Mouse (Mus musculus) urinary bladder, postnatal 10 days (tissue): ENCODE data around the gene C4bp.
A peak's percentile ranks its signal among the peaks of the same experiment; 100 is the strongest.
"Not testable (repeated sequence)": the region's sequence is repeated elsewhere in the genome, so short reads cannot be mapped to it uniquely, and the experiment has no call there.

Source experiments
- DNase-seq: peaks from one replicate; pipeline ENCODE4 v3.0.0; 2022; ENCODE audit warnings: low spot score

C4bp gene

DNA sequence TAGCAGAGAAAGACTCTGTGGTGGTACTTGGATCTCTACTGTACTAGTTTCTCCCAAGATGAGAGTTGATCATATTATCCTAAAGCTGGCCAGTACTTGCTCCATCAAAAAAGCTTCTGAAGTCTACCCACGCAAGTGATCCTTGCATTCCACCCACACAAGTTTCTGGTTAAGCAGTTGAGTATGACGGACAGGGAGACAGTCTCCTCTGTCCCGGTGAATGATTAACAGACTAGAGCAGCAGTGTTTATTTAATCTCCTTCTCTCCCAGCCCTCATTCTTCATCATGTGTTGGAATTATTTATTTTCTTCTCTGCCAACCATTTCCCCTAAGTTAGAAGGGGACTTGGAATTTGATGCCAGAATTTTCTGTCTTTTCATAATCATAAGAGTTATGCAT is at the start of gene C4bp:
TSS of gene C4bp (minus strand) at position 179 of the 400 bp plus-strand sequence.
- DNase-seq, result no peak

DNA sequence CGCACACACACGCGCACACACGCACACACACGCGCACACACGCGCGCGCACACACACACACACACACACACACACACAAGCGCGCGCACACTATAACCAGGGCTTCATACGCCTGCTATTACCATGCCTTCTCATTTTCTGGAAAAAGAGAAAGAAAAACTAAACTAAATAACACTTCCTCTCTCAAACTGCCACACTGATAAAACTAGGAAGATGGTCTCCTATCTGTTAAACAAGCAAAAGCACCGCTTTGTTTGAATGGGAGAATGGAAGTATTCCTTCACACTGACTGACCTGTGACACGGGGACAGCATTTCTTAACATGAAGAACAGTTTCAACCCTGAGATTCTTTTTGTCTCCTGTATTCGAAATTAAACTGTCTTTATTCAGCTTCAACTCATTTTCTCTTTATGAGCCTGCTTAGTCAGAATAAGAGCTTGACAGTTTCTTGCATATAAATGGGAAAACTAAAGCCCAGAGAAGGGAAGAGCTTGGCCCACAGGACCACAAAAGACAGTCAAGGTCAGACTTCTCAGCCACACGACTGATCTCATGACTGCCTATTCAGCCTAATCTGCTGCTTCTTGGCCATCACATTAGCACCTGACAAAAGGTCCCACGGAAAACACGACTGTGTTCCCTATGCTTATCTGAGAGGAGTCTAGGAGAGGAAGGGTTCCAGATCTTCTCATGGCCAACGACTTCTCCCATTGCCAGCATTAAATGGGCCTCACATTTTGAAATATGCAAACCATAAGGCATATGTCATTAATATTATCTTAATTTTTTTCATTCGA is 49.0 kb upstream of the C4bp start:
- DNase-seq, result no peak

DNA sequence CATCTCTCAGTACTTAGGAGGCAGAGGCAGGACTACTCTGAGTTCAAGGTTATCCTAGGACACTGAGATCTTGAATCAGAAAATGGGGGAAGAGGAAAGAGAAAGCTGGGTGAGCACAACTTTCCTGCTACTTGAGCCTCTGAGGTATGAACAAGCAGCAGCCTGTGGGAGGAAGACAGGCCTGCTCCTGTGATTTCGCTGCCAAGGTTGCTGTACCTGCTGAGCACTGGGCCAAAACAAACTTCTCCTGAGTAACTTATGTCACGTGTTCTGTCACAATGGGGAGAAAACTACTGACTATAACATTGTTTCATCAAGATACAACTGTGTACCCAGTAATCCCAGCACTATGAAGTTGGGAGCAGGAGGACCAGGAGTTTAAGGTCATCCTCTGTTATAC is 42.2 kb upstream of the C4bp start:
- no peak for DNase-seq

DNA sequence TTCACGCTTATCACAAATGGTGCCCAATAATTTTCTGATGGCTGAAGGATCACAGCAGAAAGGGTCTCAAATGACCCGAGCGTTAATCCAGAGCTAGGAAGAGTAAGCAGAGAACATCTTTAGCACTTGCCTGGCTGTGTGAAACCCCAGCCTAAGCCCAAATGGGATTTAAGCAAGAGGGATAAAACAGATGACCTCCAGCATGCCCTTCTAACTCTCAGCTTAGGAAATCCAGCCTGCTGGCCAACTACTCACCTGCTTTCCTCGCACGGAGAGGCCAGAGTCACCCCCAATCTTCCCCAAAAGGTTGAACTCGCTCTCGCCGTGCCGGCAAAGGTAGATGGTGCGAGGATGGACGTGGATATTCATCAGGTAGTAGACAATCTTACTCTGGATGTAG is 40.5 kb upstream of the C4bp start:
- DNase-seq, result no peak

DNA sequence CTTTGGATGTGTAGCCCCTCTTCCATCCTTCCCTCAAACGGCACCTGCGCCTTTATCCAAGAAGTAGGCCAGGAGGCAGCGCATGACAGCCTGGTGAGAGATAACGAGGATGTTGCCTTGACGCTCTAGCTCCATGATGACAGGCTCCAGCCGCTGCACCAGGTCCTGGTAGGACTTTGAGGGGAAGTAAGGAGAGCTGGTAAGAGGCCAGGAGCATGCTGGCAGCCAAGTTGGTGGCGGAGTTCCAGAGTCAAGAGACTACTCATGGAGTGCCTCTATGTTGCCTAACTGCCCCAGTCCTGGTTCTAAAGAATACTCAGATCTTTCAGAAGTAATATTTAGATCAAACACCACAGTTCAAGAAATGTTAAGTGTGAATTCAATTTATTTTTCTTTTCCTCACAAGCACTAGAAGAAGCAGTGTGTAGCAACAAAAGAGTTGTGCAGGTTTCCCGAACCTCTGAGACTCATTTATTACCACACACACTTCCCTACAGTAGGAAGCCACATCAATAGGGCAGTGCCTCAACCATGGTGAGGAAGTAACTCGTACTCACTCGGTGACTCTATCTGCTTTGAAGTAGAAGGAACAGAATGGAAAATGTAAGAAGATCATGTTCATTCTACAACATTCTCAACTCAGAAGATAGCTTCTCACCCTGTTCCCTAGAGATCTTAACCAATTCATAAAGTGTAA is 38.7 kb upstream of the C4bp start:
- DNase-seq, result no peak

DNA sequence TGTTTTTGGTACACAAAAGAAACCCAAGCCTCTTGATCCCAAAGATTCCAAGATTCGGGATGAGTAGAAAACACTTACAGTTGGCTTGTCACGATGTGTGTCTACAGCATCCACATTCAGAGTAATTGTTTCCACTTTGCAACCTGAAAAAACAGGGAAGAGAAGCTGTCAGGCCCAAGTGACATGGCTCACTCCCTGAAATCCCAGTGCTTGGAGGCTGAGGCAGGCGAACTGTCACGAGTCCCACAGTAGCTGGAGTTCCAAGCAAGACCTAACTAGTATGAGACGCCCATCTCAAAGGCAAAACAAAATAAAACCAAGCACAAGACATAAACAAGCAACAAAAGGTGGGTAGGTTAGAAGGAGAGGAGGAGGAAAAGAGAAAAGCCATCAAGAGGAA is 37.2 kb upstream of the C4bp start:
- no peak for DNase-seq

DNA sequence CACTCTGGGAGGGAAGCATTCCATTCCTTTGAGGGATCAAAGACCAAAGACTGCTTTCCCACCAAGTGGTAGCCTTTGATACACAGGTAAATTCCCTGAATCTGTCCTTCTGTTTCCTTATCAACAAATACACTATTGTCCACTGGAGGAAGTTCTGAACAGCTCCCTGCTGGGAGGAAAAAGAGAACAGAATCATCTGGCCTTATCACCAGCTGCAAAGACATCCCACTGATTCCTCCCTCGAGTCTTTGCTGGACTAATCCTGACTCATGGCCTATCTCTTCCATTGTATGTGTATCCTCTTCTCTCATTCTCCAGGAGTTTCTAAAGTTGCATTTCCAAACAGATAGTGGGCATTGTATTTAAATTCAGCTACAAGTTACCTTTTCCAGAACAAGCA is 22.5 kb upstream of the C4bp start:
- no peak for DNase-seq

DNA sequence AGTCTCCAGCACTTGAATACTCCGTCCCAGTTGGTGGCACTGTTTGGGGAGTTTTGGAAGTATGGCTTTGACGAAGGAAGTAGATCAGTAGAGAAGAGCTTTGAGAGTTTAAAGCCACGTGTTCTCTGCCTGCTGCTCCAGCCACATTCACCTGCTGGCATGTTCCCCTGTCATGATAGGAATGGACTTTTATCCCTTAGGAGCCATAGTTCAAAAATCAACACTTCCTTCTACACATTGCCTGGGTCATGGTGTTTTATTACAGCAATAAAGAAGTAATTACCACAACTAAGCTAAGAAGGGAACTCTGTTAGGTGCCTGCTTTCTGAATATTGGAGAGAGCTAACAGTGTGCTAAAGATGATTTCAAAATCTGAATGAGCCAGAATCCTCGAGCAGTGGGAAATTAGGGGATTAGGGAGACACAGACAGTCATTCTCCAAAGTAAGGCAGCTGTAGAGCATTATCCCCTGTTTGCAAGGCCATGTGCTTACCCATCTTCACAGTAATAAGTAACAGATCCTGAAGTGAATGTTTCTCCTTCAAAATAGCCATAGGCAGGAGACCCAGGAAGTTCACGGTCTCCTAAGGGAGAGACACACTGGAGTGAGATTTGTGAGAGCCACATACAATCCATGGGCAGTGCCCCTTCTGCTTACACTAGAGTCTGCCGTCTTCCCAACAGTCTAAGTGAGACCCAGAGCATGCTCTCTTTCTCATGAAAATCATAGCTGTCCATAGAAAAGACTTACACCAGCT is 20.4 kb upstream of the C4bp start:
- DNase-seq, result no peak

DNA sequence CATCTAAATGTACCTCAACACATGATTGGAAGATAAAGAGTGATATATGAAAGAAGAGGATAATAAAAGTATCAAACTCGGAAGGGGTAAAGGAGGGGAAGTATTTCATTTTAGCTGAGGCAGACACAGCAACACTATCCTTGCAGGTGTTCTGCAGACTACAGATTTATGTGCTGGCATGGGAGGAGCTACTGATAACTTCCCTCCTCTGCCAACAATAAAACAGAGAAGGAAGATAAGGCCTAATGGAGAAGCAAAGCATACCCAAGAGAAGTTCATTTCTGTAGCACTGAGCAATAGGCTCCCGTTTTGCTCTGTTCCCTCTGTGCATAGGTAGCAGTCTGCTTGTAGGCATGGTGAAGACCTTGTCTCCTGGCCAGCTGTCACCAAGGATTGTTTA is 19.6 kb upstream of the C4bp start:
- DNase-seq, result no peak

DNA sequence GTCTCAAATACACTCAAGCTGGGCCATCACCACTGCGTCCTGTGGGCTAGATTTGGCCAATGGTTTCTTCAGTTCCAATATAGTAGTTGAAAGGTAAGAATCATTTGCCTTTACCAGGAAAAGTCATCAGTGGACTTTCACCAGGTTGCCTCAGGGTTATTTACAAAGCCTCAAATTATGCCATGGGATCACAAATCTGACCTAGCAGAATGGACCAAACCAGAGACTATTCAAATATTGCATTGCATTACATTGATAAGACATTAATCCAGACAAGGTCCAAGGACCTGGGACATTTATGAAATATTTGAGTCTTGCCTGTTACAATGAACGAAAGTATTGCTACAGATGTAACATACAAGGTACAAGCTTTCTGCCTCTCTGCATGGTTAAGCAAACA is 17.1 kb upstream of the C4bp start:
- no peak for DNase-seq

DNA sequence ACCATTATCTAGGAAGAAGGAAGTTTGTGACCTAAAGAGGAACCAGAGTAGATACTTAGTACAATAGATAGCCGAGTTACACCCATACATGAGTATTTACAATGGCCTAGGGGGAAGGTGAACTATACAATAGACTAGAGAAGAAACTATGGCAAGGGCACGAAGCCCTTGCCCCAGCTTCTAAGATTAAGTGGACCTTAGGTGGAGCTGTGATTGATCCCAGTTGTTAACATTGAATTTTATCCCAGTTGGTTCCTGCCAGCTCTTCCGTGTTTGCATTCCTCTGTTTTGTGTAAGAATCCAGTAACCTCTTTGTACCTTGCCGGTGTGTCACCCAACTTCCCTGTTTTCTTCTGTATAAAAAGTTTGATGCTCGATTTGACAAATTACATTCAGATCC is 2.1 kb upstream of the C4bp start:
- not testable (repeated sequence) for DNase-seq

DNA sequence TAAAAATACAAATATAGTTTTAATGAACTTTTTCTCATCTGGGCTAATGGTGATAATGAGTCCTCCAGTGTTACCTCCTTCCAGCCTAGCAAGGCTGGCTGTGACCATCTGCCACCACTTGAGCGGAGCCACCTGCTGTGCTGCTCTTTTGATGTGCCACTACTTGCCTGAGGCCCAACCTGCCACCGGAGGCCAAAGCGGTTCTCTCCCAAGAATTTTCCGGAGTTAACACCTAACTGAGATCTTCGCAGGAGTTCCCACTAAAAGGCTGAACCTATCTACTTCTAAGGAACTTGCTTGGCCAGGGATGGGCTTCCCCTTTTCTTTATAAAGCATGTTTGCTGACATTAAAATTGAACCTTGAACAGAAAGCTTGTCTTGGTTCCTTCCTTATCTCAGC is 1.8 kb downstream of the C4bp start:
- not testable (repeated sequence) for DNase-seq

DNA sequence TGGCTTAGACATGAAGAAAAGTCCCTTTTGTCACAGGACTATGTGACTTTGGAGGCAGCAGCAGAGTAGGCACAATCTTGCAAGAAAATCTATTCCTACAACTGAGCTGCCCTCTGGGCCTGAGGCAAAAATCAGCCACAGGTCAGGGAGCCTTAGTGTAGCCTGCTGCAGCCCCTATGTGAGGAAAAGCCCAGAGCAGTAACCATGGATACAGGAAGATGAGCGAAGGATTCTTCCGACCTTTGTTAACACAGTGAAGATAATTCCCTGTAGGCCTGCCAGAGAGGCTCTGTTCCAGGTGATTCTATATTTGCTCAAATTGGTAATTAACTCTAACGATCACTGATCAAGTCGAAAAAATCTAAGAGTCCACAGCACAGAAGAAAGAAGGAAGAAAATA is 17.3 kb downstream of the C4bp start:
- no peak for DNase-seq

DNA sequence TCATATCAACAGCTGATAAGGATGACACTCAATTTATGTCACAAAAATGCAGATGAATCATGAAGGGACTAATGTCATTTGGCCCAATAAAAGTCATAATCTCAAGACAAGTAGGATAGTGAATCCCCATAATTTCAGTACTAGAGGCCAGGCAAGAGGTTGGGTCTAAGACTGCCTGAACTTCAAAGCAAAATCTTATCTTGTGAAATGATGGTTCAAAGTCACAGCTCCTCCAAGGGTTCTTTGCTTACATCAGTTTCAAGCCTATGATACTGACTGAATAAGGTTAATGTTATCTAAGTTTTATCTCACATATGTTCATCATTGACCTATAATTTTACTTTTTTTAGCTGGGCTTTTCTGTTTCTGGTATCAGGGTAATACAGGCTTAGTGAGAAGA is 20.5 kb downstream of the C4bp start:
- DNase-seq, result no peak

DNA sequence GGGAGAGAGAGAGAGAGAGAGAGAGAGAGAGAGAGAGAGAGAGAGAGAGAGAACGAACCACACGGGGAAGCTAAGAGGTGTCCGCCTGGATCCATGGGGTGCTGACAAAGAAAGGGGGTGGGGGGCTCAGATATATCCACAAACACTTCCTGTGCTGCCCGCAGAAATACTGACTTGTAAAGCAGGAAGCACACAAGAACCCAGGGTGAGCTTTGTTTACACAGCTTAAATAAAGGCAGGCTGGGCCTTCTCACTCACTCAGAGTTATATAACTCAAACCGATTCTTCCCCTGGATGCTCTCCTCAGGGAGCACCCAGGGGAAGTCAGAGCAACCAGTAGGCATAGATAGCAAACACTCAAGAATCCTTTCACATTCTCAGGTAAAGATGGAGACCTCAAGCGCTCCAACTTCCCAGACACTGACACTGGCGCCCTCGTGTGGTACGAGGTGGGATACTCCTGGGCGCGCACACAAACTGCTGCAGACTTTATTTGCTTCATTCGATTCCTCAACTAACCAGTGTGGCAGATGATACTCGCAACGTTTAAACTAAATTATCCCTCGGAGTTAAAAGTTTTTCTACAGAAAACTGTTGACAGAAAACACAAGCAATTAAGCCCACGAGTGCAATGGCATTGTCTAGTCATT is 27.5 kb downstream of the C4bp start:
- peak; percentile 63 for DNase-seq

DNA sequence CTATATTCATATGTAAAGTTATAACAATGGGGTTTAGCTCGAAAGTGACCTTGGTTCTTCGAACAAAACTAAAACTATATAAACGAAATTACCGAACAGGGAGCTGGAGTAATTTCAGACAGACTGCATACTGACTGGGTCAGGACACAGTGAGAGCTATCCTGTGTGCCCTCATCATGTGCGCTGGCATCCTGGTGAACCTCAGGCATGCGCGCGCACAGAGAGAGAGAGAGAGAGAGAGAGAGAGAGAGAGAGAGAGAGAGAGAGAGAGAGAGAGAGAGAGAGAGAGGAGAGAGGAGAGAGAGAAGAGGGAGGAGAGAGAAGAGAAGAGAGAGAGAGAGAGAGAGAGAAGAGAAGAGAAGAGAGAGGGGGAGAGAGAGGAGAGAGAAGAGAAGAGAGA is 28.1 kb downstream of the C4bp start:
- no peak for DNase-seq

DNA sequence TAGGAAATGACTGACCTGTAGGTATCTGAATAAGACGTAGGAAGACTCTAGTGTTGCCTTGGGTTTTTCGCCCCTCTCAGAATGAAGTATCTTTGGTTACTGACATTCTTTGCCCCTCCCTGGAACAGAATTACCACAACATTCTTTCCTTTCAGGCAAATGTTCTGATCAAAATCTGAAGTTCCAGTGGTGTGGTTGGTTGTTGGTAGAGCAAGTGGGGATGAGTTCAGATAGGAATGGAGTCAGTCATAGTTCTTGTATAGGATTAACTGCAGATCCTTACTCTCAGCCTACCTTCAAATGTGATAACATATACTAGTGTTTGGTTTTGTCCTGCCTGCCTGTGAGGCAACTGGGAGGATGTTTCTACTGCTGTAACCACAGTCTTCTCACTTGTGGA is 31.9 kb downstream of the C4bp start, which contains the start of gene Zp3r:
TSS of gene Zp3r (minus strand) at position 101 of the 400 bp plus-strand sequence.
- DNase-seq, result no peak

DNA sequence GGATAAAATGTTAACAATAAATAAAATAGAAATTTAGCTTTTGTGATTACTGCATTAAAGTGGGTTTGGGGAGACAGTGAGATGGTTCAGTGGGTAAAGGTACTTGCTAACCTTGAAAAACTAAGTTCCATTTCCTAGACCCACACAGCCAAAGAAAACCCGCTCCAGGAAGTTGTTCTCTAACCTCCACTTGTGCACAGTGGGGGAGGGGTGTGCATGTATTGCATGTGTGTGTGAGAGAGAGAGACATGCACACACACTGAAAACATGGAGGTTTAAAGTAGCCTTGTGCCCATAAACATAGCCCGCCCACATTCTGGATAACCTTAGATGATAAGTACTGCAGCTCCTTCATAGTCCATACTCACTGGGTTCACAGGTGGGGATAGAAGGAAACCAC is 65.1 kb downstream of the C4bp start:
- no peak for DNase-seq

DNA sequence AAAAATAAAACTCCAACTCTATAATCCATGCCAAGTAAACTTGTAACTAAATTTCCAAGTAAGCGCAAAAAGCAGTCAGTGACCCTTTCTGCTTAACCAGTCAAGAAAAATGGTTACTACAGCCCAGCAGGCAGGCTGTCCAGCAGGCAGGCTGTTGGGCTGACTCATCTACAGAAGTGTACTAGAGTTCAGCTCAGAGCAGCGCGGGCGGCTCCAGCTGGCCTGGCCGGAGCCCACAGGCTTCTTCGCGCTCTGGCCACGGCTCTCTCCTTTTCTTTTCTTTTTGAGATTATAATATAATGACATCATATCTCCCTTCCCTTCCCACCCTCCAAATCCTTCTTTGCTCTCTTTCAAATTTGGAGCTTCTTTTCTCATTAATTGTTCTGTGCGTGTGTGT is 72.8 kb downstream of the C4bp start:
- DNase-seq, result no peak
